Mouse (Mus musculus): ENCODE results near the gene Alk.

DNA sequence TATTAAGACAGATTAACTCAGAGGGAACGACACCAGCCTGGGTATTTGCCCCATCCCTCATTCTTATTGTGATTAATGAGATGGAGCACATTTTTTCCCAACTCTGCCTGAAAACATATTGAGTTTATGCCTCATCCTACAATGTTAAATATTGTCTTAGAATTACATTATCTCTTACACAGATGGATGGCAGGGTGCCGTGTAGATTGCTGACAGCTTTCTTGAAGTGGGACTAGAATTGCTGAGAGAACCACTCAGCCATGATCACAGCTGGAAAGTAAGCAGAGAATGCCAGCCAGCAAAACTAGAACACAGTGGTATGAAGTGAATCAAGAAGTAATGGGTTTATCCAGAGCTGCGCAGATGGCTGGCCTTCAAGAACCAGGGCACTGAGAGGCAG, 430.6 kb downstream of the Alk start:
- TF ChIP-seq EP300 (IDR thresholded peaks at IDR 0.05; ENCODE audit: low read depth) (no peak), CTCF (IDR thresholded peaks at IDR 0.05; ENCODE audit: low read depth) (no peak)

Data from liver, embryonic 14.5 days (tissue).